Mouse (Mus musculus) liver, postnatal 0 days (tissue): ENCODE data around the gene Crtap.

ENCODE experiments used
- CTCF ChIP-seq: sonication (generic); IDR thresholded peaks from 2 replicates; pipeline ENCODE4 v1.5.1; 2016; ENCODE audit warnings: antibody characterized with exemption, low read depth
- EP300 ChIP-seq: IDR thresholded peaks from 2 replicates; pipeline ENCODE4 v1.6.1; 2016; ENCODE audit warnings: antibody characterized with exemption, low read depth, mild to moderate bottlenecking

GRCm38 (mm10) chr9:114418187-114418586 is 27.7 kb upstream of the Crtap start:
- TF ChIP-seq CTCF (peak; percentile 79), EP300 (no peak)
